Mouse (Mus musculus) spleen, adult 2 months (tissue): ENCODE measurements around the gene Tenm3.

Experiments
- CTCF ChIP-seq: fragments of 200-500 bp; IDR thresholded peaks from 2 replicates; pipeline ENCODE4 v1.5.1; 2011; ENCODE audit warnings: mild to moderate bottlenecking, inconsistent platforms; ENCODE audit not compliant: insufficient read depth, insufficient read length, insufficient replicate concordance; ENCODE audit errors: extremely low read depth
- POLR2A ChIP-seq: fragments of 200-500 bp; IDR thresholded peaks from 2 replicates; pipeline ENCODE4 v1.6.1; 2011; ENCODE audit warnings: low read depth, low read length, inconsistent platforms

GRCm38 (mm10) chr8:48207567-48207966, 636.2 kb downstream of the Tenm3 start:
- TF ChIP-seq CTCF (no peak), POLR2A (no peak)
